Mouse (Mus musculus): ENCODE results near the gene Elobl. TPM values are rescaled to one million over a fixed set of nuclear protein-coding genes. Genes with fewer than 3 reads are reported as not detected.

The Elobl gene
- polyA plus RNA-seq, 1 experiment = 0.19 TPM

DNA sequence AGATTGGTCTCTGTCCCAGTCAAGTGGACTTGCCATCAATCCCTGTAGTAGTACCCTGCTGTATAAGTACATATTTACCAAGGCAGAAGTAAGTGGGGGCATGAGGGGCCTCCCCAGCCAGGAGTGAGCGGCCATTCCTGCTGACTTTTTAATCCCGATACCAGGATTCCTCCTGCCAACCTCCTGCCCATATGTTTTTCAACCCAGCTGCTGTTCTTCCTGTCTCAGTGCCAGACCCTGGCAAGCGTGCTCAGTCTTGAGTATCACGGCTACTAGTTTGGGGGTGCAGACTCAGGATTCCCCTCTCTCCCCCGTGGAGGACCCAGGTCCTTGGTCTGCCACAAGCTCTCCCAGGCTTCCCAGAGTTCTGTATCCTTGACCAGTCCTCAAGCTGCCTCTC is 35.9 kb upstream of the Elobl start:
- Histone ChIP-seq H3K4me3 (no peak overlapping the region), H3K4me2 (ENCODE audit: low read depth) (peak overlapping the region; percentile 3), H3K27me3 (ENCODE audit: control insufficient read depth, insufficient read depth, insufficient read length) (no peaks in the 10 kb centered on the region), H3K79me2 (ENCODE audit: control insufficient read depth, insufficient read depth) (peaks cover 5% of the 10 kb centered on the region), H3ac (ENCODE audit: control insufficient read depth, insufficient read length) (no peak overlapping the region), H3K36me3 (ENCODE audit: control insufficient read depth, insufficient read depth) (no peaks in the 10 kb centered on the region)
- no peak for TF ChIP-seq TCF12 (IDR thresholded peaks at IDR 0.05; ENCODE audit: insufficient read depth, poor library complexity, severe bottlenecking)
- TF ChIP-seq MYOD1 (IDR thresholded peaks at IDR 0.05; ENCODE audit: control insufficient read depth in 1 of 3, insufficient read length in 2 of 3, low read depth in 2 of 3) = peak in 1 of 3 experiments; percentile 11
- no peak for TF ChIP-seq POLR2AphosphoS2 (IDR thresholded peaks at IDR 0.05; ENCODE audit: insufficient read length, low read depth)
- TF ChIP-seq MYOG (IDR thresholded peaks at IDR 0.05; ENCODE audit: control insufficient read depth in 1 of 3, insufficient read depth in 1 of 3, insufficient read length in 2 of 3, low read depth in 2 of 3) = peak in 1 of 3 experiments; percentile 42

DNA sequence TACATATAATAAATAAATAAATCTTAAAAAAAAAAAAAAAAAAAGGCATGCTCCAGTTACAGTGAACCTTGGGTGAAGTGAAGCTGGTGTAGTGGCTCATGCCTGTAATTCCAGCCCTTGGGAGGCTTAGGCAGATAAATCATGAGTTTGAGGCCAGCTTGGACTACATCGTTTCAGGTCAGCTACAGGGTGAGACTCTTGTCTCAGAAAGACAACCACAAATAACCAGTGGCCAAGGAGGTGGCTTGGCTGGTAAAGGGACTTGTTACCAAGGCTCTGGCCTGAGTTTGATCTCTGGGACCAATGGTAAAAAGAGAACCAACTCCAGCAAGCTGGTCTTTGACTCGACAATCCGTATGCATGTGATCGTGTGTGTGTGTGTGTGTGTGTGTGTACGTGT is 35.3 kb upstream of the Elobl start:
- Histone ChIP-seq H3K36me3 (ENCODE audit: control insufficient read depth, insufficient read depth) (no peaks in the 10 kb centered on the region), H3K4me2 (ENCODE audit: low read depth) (peak overlapping the region; percentile 3), H3ac (ENCODE audit: control insufficient read depth, insufficient read length) (no peak overlapping the region), H3K4me3 (no peak overlapping the region), H3K79me2 (ENCODE audit: control insufficient read depth, insufficient read depth) (peaks cover 5% of the 10 kb centered on the region), H3K27me3 (ENCODE audit: control insufficient read depth, insufficient read depth, insufficient read length) (no peaks in the 10 kb centered on the region)
- TF ChIP-seq POLR2A (IDR thresholded peaks at IDR 0.05; ENCODE audit: insufficient read length, low read depth) (no peak), TCF3 (IDR thresholded peaks at IDR 0.05; ENCODE audit: insufficient read length, low read depth) (no peak), MYOG (IDR thresholded peaks at IDR 0.05; ENCODE audit: control insufficient read depth in 1 of 3, insufficient read depth in 1 of 3, insufficient read length in 2 of 3, low read depth in 2 of 3) (no peak), MAX (IDR thresholded peaks at IDR 0.05; ENCODE audit: low read depth) (no peak), USF1 (IDR thresholded peaks at IDR 0.05; ENCODE audit: low read depth) (no peak), CEBPB (IDR thresholded peaks at IDR 0.05; ENCODE audit: insufficient read depth, poor library complexity, severe bottlenecking) (no peak), E2F4 (IDR thresholded peaks at IDR 0.05; ENCODE audit: insufficient read depth) (no peak), POLR2AphosphoS2 (IDR thresholded peaks at IDR 0.05; ENCODE audit: insufficient read length, low read depth) (no peak), TCF12 (IDR thresholded peaks at IDR 0.05; ENCODE audit: insufficient read depth, poor library complexity, severe bottlenecking) (no peak), SRF (IDR thresholded peaks at IDR 0.05; ENCODE audit: control insufficient read depth, insufficient read length, low read depth) (no peak), REST (IDR thresholded peaks at IDR 0.05; ENCODE audit: insufficient read depth, insufficient read length) (no peak), MYOD1 (IDR thresholded peaks at IDR 0.05; ENCODE audit: control insufficient read depth in 1 of 3, insufficient read length in 2 of 3, low read depth in 2 of 3) (no peak)

DNA sequence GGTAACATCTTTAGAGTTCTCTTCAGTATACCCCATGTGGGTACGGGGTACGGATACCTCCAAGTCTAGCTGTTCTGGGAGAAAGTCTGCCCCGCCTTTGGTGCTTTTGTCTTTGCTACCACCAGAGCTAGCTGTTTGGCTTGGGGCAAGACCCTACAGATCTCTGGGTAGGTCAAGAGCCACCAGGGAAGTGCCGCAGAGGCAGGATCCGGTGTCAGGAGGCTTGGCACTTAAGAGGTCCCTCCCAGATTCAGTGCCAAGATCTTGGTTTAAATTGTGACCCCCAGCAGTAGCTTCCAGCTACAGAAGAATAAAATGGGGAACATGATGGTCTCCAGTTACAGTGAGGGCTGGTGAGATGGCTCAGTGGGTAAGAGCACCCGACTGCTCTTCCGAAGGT is 34.8 kb upstream of the Elobl start:
- H3K79me2 ChIP-seq (ENCODE audit: control insufficient read depth, insufficient read depth) = peaks cover 5% of the 10 kb centered on the region
- H3K36me3 ChIP-seq (ENCODE audit: control insufficient read depth, insufficient read depth) = no peaks in the 10 kb centered on the region
- H3K4me2 ChIP-seq (ENCODE audit: low read depth) = peak overlapping the region; percentile 46
- H3K27me3 ChIP-seq (ENCODE audit: control insufficient read depth, insufficient read depth, insufficient read length) = no peaks in the 10 kb centered on the region
- H3K4me3 ChIP-seq = no peak overlapping the region
- TF ChIP-seq CEBPB (IDR thresholded peaks at IDR 0.05; ENCODE audit: insufficient read depth, poor library complexity, severe bottlenecking) = no peak
- TF ChIP-seq REST (IDR thresholded peaks at IDR 0.05; ENCODE audit: insufficient read depth, insufficient read length) = no peak
- no peak for TF ChIP-seq MAX (IDR thresholded peaks at IDR 0.05; ENCODE audit: low read depth)
- no peak for TF ChIP-seq MYOG (IDR thresholded peaks at IDR 0.05; ENCODE audit: control insufficient read depth in 1 of 3, insufficient read depth in 1 of 3, insufficient read length in 2 of 3, low read depth in 2 of 3)
- no peak overlapping the region for H3ac ChIP-seq (ENCODE audit: control insufficient read depth, insufficient read length)

DNA sequence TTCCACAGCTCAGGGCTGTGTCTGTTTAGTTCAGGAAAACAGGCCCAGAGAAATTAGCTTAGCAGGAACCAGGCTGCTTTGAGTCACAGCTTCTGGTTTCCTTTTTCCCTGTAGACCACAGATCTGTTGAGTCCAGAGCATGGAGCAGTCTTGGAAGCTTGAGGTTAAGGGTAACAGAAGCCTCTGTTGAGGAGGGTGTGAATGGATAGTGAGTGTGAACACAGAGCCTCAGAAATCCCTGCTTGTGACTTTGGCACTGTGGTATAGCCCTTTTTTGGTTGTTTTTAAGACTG is 33.7 kb upstream of the Elobl start:
- Histone ChIP-seq H3K4me2 (ENCODE audit: low read depth) (peak overlapping the region; percentile 58), H3K79me2 (ENCODE audit: control insufficient read depth, insufficient read depth) (peaks cover 5% of the 10 kb centered on the region), H3K4me3 (peak overlapping the region; percentile 40), H3ac (ENCODE audit: control insufficient read depth, insufficient read length) (no peak overlapping the region), H3K27me3 (ENCODE audit: control insufficient read depth, insufficient read depth, insufficient read length) (no peaks in the 10 kb centered on the region), H3K36me3 (ENCODE audit: control insufficient read depth, insufficient read depth) (no peaks in the 10 kb centered on the region)
- TF ChIP-seq REST (IDR thresholded peaks at IDR 0.05; ENCODE audit: insufficient read depth, insufficient read length) = no peak
- no peak for TF ChIP-seq POLR2AphosphoS2 (IDR thresholded peaks at IDR 0.05; ENCODE audit: insufficient read length, low read depth)
- TF ChIP-seq USF1 (IDR thresholded peaks at IDR 0.05; ENCODE audit: low read depth) = no peak
- no peak for TF ChIP-seq TCF3 (IDR thresholded peaks at IDR 0.05; ENCODE audit: insufficient read length, low read depth)
- no peak for TF ChIP-seq POLR2A (IDR thresholded peaks at IDR 0.05; ENCODE audit: insufficient read length, low read depth)
- no peak for TF ChIP-seq SRF (IDR thresholded peaks at IDR 0.05; ENCODE audit: control insufficient read depth, insufficient read length, low read depth)
- no peak for TF ChIP-seq MYOD1 (IDR thresholded peaks at IDR 0.05; ENCODE audit: control insufficient read depth in 1 of 3, insufficient read length in 2 of 3, low read depth in 2 of 3)
- TF ChIP-seq CEBPB (IDR thresholded peaks at IDR 0.05; ENCODE audit: insufficient read depth, poor library complexity, severe bottlenecking) = no peak
- TF ChIP-seq TCF12 (IDR thresholded peaks at IDR 0.05; ENCODE audit: insufficient read depth, poor library complexity, severe bottlenecking) = no peak
- TF ChIP-seq MYOG (IDR thresholded peaks at IDR 0.05; ENCODE audit: control insufficient read depth in 1 of 3, insufficient read depth in 1 of 3, insufficient read length in 2 of 3, low read depth in 2 of 3) = no peak
- no peak for TF ChIP-seq E2F4 (IDR thresholded peaks at IDR 0.05; ENCODE audit: insufficient read depth)
- no peak for TF ChIP-seq MAX (IDR thresholded peaks at IDR 0.05; ENCODE audit: low read depth)

DNA sequence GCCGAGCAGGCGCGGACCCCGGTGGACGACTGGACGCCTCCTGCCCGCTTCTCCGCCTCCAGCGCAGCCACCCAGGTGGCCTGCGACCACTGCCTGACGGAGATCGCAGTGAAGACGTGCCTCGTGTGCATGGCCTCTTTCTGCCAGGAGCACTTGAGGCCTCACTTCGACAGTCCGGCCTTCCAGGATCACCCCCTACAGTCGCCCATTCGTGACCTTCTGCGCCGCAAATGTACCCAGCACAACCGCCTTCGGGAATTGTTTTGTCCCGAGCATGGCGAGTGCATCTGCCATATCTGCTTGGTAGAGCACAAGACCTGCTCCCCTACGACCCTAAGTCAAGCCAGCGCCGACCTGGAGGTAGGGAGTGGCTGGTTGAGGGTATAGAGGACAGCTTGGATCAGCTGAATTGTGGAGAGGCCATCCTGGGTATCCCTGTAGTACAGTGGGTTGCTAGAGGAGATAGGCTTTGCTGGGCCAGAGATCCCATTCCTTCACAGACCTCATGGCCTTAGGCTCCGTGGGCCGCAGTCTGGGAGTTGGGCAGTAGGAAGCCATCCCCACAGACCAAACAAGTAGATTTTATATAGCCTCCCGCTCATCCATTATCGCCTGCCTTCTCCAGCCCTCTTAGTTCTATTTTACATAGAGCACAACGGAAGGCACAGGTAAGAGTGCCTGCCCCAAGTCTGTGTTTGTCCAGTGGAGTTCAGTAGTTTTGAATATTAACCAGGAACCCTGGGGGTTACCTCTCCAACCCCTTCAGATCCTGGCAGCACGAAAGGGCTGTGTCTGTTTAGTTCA is 33.2 kb upstream of the Elobl start:
- Histone ChIP-seq H3K4me2 (ENCODE audit: low read depth) (peak overlapping the region; percentile 58), H3K36me3 (ENCODE audit: control insufficient read depth, insufficient read depth) (no peaks in the 10 kb centered on the region), H3K79me2 (ENCODE audit: control insufficient read depth, insufficient read depth) (peaks cover 5% of the 10 kb centered on the region), H3K4me3 (peak overlapping the region; percentile 40), H3K27me3 (ENCODE audit: control insufficient read depth, insufficient read depth, insufficient read length) (no peaks in the 10 kb centered on the region), H3ac (ENCODE audit: control insufficient read depth, insufficient read length) (peak overlapping the region; percentile 37)
- TF ChIP-seq USF1 (IDR thresholded peaks at IDR 0.05; ENCODE audit: low read depth) (no peak), TCF3 (IDR thresholded peaks at IDR 0.05; ENCODE audit: insufficient read length, low read depth) (no peak), MAX (IDR thresholded peaks at IDR 0.05; ENCODE audit: low read depth) (no peak), REST (IDR thresholded peaks at IDR 0.05; ENCODE audit: insufficient read depth, insufficient read length) (no peak), MYOD1 (IDR thresholded peaks at IDR 0.05; ENCODE audit: control insufficient read depth in 1 of 3, insufficient read length in 2 of 3, low read depth in 2 of 3) (no peak), MYOG (IDR thresholded peaks at IDR 0.05; ENCODE audit: control insufficient read depth in 1 of 3, insufficient read depth in 1 of 3, insufficient read length in 2 of 3, low read depth in 2 of 3) (no peak)
